Mouse (Mus musculus): ENCODE data around the gene Pkig.

The Pkig gene

GRCm38 (mm10) chr2:163712473-163712872, 54.3 kb downstream of the Pkig start:
- DNase-seq: peak; percentile 80

GRCm38 (mm10) chr2:163712874-163713273, 54.7 kb downstream of the Pkig start:
- DNase-seq: peak; percentile 46

- peak; percentile 61 for DNase-seq
Measured at GRCm38 (mm10) chr2:163713340-163713739, 55.2 kb downstream of the Pkig start.

- no peak for DNase-seq
Measured at GRCm38 (mm10) chr2:163716448-163716847, 58.3 kb downstream of the Pkig start.

DNA sequence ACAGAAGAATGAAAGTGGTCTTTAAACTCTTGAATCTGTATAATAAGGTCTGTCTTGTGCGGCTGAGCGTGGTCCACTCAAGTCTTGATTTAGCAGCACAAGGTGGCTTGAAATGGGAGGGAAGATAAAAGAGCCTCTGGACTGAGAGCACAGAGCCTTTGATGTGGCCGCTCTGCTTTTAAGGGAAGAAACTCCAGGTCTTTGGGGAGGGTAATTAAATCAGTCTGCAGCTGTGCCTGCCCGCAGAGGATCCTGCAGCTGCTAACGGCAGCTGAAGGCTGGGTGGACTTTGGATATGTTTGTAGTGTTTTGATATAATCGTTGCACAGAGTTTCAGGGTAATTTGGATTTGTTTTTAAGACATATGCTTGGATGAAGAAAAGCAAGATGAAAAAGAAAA, 58.7 kb downstream of the Pkig start:
- peak; percentile 55 for DNase-seq

- no peak for DNase-seq
Measured at GRCm38 (mm10) chr2:163718526-163718925, 60.3 kb downstream of the Pkig start.

GRCm38 (mm10) chr2:163718951-163719603, 60.9 kb downstream of the Pkig start:
- peak; percentile 89 for DNase-seq

- DNase-seq: no peak
Measured at GRCm38 (mm10) chr2:163719616-163720015, 61.4 kb downstream of the Pkig start.

DNA sequence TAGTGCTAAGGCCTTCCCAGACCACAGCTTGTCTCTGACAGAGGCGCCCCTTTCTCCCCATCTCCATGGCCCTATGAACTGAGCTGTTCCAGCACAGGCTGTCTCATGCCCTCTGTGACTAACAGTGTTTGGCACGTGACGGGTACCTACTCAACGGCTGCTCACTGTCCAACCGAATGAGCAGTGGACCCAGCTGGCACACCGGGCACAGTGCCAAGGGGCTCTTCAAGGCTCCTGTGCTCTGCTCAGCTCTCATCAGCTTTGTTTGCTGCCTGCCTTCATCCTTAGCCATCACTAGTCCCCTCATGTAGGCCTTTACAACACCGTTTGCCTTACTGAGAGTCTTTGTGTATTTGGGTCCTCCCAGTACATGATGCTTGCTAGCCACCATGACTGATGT, 64.4 kb downstream of the Pkig start:
- DNase-seq: no peak

GRCm38 (mm10) chr2:163726766-163727393, 68.7 kb downstream of the Pkig start:
- no peak for DNase-seq

- no peak for DNase-seq
Measured at GRCm38 (mm10) chr2:163728300-163728699, 70.1 kb downstream of the Pkig start.

DNA sequence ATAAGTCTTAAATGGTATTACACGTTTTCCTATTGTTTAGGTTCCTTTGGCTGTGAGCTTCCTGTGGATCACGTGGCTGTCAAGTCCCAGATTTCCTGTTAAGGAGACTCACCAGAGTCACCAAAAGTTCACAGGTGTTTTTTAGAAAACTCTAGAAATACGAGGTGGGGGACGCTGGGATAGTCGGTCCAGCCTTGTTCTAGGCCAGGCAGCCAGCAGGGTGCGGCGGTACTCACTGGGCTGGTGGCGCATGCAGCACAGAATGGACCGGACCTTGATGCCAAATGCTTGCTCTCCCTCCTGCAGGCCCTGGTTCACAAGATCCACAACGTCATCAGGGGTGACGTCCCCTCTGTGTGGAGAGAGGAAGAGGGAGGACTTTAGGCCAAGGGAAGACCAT, 73.8 kb downstream of the Pkig start:
- DNase-seq: no peak

DNA sequence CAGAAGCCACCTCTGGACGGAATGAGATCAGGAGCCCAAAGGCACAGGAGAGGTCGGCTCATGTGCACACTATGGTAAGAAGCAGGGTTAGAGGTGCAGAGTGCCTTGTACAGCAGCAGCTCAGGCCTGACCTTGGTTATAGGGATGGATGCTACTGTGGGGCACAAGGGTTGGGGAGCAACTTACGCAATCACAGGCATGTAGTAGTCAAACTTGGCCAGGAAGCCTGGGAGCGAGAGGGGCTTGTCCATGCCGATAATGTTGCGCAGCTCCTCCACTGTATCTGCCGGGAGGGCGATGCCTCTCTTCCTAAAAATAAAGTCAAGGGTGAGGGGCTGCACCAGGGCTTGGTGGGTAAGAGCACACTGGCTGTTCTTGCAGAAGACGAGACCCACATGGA, 77.0 kb downstream of the Pkig start:
- no peak for DNase-seq

- DNase-seq: no peak
Measured at GRCm38 (mm10) chr2:163735980-163736379, 77.8 kb downstream of the Pkig start.

GRCm38 (mm10) chr2:163742656-163743055, 84.5 kb downstream of the Pkig start:
- no peak for DNase-seq

DNA sequence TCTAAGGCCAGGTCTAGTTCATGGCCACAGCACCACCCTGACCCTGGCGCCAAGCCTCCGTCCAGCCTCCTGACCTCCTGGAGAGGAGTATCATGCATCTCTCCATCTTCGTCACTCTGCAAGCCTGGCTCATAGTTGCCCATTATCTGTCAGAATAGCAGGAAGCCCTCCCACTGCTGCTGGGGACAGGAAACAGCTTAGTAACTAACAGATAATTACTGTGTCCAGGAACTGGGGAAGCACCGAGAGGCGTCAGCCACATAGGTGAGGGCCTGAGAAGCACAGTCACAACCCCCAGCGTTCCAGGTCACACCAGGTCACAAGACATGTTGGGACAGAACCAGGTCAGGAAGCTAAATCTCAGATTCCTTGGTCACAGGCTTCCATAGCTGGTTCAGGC, 85.2 kb downstream of the Pkig start:
- no peak for DNase-seq

- DNase-seq: peak; percentile 84
Measured at GRCm38 (mm10) chr2:163744801-163745570, 86.8 kb downstream of the Pkig start.

DNA sequence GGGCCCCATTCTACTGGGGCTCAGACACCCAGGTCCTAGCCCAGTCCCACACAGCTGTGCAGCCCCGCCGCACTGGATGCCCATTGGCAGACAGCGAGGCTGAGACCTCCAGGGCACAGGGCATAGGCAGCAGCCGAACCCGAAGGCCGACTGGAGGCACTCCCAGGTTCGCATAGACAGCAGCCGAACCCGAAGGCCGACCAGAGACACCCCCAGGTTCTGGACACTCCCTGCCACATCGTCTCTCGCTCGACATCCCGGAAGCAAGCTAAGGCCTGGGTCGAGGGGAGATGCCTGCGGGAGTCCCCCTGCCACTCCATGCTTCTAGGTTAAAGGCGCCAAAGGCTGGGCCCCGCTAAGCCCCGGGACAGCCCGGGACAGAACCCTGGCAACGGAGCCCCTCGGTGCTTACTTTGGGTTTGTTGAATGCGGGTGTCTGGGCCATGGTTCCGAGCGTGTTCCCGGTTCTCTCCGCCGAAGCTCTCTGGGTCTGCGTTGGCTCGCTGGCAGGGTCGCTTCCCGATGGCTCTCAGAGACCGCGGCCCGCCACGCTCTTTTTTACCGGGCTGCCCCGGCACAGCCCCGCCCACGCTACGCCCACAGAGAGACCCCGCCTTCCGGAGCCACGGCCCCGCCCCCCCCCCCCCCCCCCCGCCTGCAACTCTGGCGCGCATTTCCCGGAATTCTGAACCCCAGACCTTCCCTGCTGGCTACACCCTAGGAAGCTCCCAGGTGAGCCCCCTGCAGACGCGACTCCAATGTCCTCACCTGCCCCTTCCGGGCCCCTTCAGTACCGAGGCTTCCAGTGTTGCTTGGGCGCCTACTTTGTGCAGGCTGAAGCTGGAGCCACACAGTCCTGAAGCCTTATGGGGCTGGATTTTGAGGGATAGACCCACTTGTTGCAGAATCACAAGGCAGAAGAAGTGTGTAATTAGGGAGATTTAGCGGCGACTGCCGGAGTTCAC, 91.7 kb downstream of the Pkig start, which contains the start of gene Ada:
Gene Ada (minus strand): TSS at position 593 of the 965 bp plus-strand sequence.
- DNase-seq: peak; percentile 88

GRCm38 (mm10) chr2:163754228-163754627, 96.0 kb downstream of the Pkig start:
- no peak for DNase-seq

- DNase-seq: no peak
Measured at GRCm38 (mm10) chr2:163756723-163757122, 98.5 kb downstream of the Pkig start.

DNA sequence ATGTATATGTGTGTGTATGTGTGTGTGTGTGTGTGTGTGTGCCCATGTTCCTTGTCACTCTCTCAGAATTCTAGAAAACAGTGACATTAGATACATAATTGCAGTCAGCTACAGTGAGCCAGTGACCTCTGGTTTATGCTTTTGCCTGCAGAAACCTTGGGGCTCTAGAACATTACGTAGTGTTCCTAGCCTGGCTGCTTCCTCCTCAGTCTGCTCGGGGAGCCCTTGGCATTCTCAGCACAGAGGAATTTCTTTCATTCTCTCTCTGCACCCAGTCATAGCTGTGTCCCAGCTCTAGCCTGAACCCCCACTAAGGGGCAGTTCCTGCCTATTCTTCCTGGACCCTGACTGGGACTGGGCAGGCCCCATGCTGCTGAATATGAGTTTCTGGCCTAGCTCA, 100.0 kb downstream of the Pkig start:
- no peak for DNase-seq

DNA sequence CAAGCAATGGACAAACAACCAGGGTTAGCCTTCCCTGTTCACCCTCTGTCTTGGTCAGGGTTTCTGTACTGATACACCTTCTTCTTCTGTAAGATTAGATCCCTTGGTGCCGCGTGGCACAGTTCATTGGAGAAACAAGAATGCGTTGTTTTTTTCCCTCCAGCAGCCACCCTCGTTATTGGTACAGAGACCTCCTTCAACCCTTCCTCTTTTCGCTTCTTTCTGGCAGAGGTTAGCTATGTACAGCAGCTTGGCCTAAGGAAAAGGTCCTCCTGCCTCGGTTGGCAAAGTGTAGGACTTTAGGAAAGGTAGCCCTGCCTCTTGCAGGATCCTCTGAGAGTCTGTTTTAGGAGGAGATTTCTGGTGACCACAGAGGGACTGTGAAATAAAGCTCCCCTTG, 102.4 kb downstream of the Pkig start:
- DNase-seq: no peak

GRCm38 (mm10) chr2:163761402-163761801, 103.2 kb downstream of the Pkig start:
- DNase-seq: no peak
